Mouse (Mus musculus) heart, embryonic 16.5 days (tissue): ENCODE results near the gene Clcnka. TPM values are rescaled to one million over a fixed set of nuclear protein-coding genes. Genes with fewer than 3 reads are reported as not detected.

ENCODE experiments used
- ATAC-seq: fragments of 200-750 bp; cut with Nextera tagmentation; replicated peaks from 2 replicates; pipeline ENCODE4 v1.8.0; 2017; ENCODE audit warnings: moderate number of reproducible peaks; ENCODE audit not compliant: insufficient read depth, low FRiP score; ENCODE audit errors: extremely low read depth
- H3K27ac ChIP-seq: fragments of 300-500 bp; sonication (generic); 2 replicates; pipeline ENCODE4 v1.5.1; 2014; ENCODE audit warnings: mild to moderate bottlenecking, low read length, control low read depth, moderate library complexity
- H3K27me3 ChIP-seq: fragments of 300-500 bp; sonication (generic); 2 replicates; pipeline ENCODE4 v1.6.1; 2014; ENCODE audit warnings: low read length, mixed read lengths; ENCODE audit not compliant: control insufficient read depth, insufficient read depth
- H3K36me3 ChIP-seq: fragments of 300-500 bp; sonication (generic); 2 replicates; pipeline ENCODE4 v1.6.1; 2014; ENCODE audit not compliant: control insufficient read depth, insufficient read depth
- H3K4me1 ChIP-seq: fragments of 300-500 bp; sonication (generic); 2 replicates; pipeline ENCODE4 v1.6.1; 2014; ENCODE audit warnings: low read length, mixed read lengths; ENCODE audit not compliant: control insufficient read depth, insufficient read depth
- H3K4me2 ChIP-seq: fragments of 300-500 bp; sonication (generic); 2 replicates; pipeline ENCODE4 v1.6.1; 2014; ENCODE audit warnings: low read depth, mild to moderate bottlenecking, control low read depth, low read length
- H3K4me3 ChIP-seq: fragments of 300-500 bp; sonication (generic); 2 replicates; pipeline ENCODE4 v1.5.1; 2014; ENCODE audit warnings: mild to moderate bottlenecking, control low read depth, low read length
- H3K9ac ChIP-seq: fragments of 300-500 bp; sonication (generic); 2 replicates; pipeline ENCODE4 v1.6.1; 2014; ENCODE audit warnings: low read length, control low read depth
- H3K9me3 ChIP-seq: fragments of 300-500 bp; sonication (generic); replicated peaks from 2 replicates; pipeline ENCODE4 v1.6.1; 2016; ENCODE audit warnings: low read length; ENCODE audit not compliant: control insufficient read depth
- WGBS: fragments of 180-500 bp; shearing (Covaris S2); extraction: QIAGEN DNeasy Blood & Tissue Kit; methylation state at CpG from one replicate; pipeline ENCODE4 v1.1.7; 2014; 5-methylcytosine and 5-hydroxymethylcytosine counted together
- polyA plus RNA-seq: library from polyadenylated mRNA; unstranded; fragments of >200 nt; fragmentation: Nextera tagmentation; extraction: Ambion mirVana; gene quantifications from 2 replicates; pipeline ENCODE4 v1.2.1, GENCODE M21; 2015

The Clcnka gene
- polyA plus RNA-seq, 1 experiment from 2014 or later, result 0.11 TPM

- no peak for ATAC-seq
- WGBS, result 76% methylated on average over 18 of the region's 18 CpGs
- no peak overlapping the region for H3K27ac ChIP-seq
- no peak overlapping the region for H3K4me2 ChIP-seq
- H3K4me1 ChIP-seq, result no peaks in the 10 kb centered on the region
- no peaks in the 10 kb centered on the region for H3K36me3 ChIP-seq
- H3K27me3 ChIP-seq, result no peaks in the 10 kb centered on the region
- H3K4me3 ChIP-seq, result no peak overlapping the region
- no peaks in the 10 kb centered on the region for H3K9me3 ChIP-seq
- no peak overlapping the region for H3K9ac ChIP-seq
Measured at GRCm38 (mm10) chr4:141433191-141433590, 34.7 kb upstream of the Clcnka start.

- ATAC-seq, result no peak
- WGBS, result 58% methylated on average over 14 of the region's 14 CpGs
Measured at GRCm38 (mm10) chr4:141432666-141433065, 34.1 kb upstream of the Clcnka start.

GRCm38 (mm10) chr4:141430997-141431396 is 32.5 kb upstream of the Clcnka start:
- 43% methylated on average over 9 of the region's 9 CpGs for WGBS
- Histone ChIP-seq H3K4me3 (no peak overlapping the region), H3K4me2 (no peak overlapping the region), H3K9me3 (no peaks in the 10 kb centered on the region), H3K27me3 (no peaks in the 10 kb centered on the region), H3K4me1 (peaks cover 13% of the 10 kb centered on the region), H3K9ac (no peak overlapping the region), H3K27ac (no peak overlapping the region), H3K36me3 (no peaks in the 10 kb centered on the region)
- ATAC-seq, result no peak

More at GRCm38 (mm10) chr4:141432666-141433065, 34.1 kb upstream of the Clcnka start:
- Histone ChIP-seq H3K36me3 (no peaks in the 10 kb centered on the region), H3K4me1 (no peaks in the 10 kb centered on the region; the same call in 1 of the 2 replicates), H3K27ac (no peak overlapping the region), H3K9me3 (no peaks in the 10 kb centered on the region), H3K4me2 (no peak overlapping the region), H3K27me3 (no peaks in the 10 kb centered on the region), H3K9ac (no peak overlapping the region), H3K4me3 (no peak overlapping the region)

- no peak overlapping the region for H3K9ac ChIP-seq
- ATAC-seq, result no peak
- WGBS, result 47% methylated on average over 9 of the region's 9 CpGs
Measured at GRCm38 (mm10) chr4:141429847-141430246, 31.3 kb upstream of the Clcnka start.

GRCm38 (mm10) chr4:141429381-141429780 is 30.9 kb upstream of the Clcnka start:
- peak overlapping the region; percentile 16; the same call in 1 of the 2 replicates for H3K27ac ChIP-seq
- no peak overlapping the region for H3K4me2 ChIP-seq
- no peaks in the 10 kb centered on the region for H3K36me3 ChIP-seq
- ATAC-seq, result no peak
- H3K9me3 ChIP-seq, result no peaks in the 10 kb centered on the region
- H3K4me1 ChIP-seq, result peaks cover 17% of the 10 kb centered on the region
- no peak overlapping the region for H3K9ac ChIP-seq
- no peaks in the 10 kb centered on the region for H3K27me3 ChIP-seq
- no peak overlapping the region for H3K4me3 ChIP-seq
- 77% methylated on average over 6 of the region's 6 CpGs for WGBS

More at GRCm38 (mm10) chr4:141429847-141430246, 31.3 kb upstream of the Clcnka start:
- H3K27ac ChIP-seq, result 0 out of 2 replicates have a peak overlapping the region, but pooled peaks have one; percentile 4
- H3K36me3 ChIP-seq, result no peaks in the 10 kb centered on the region
- H3K4me2 ChIP-seq, result no peak overlapping the region
- no peaks in the 10 kb centered on the region for H3K27me3 ChIP-seq
- peaks cover 17% of the 10 kb centered on the region for H3K4me1 ChIP-seq
- H3K9me3 ChIP-seq, result no peaks in the 10 kb centered on the region
- no peak overlapping the region for H3K4me3 ChIP-seq

GRCm38 (mm10) chr4:141427921-141428320 is 29.4 kb upstream of the Clcnka start:
- H3K9me3 ChIP-seq, result no peaks in the 10 kb centered on the region
- H3K4me2 ChIP-seq, result no peak overlapping the region
- H3K27me3 ChIP-seq, result no peaks in the 10 kb centered on the region
- no peak for ATAC-seq
- WGBS, result 77% methylated on average over 13 of the region's 13 CpGs
- H3K4me1 ChIP-seq, result peaks cover 17% of the 10 kb centered on the region
- H3K36me3 ChIP-seq, result no peaks in the 10 kb centered on the region
- H3K27ac ChIP-seq, result no peak overlapping the region
- H3K9ac ChIP-seq, result no peak overlapping the region
- no peak overlapping the region for H3K4me3 ChIP-seq

GRCm38 (mm10) chr4:141426796-141427745 is 28.5 kb upstream of the Clcnka start:
- 55% methylated on average over 10 of the region's 10 CpGs for WGBS
- Histone ChIP-seq H3K9ac (peak overlapping the region; percentile 98), H3K4me2 (peak overlapping the region; percentile 76), H3K27me3 (no peaks in the 10 kb centered on the region), H3K36me3 (no peaks in the 10 kb centered on the region), H3K4me1 (peaks cover 17% of the 10 kb centered on the region), H3K9me3 (no peaks in the 10 kb centered on the region), H3K27ac (peak overlapping the region; percentile 91), H3K4me3 (peak overlapping the region; percentile 83; the same call in 1 of the 2 replicates)
- no peak for ATAC-seq

- WGBS, result 3% methylated on average over 36 of the region's 36 CpGs
- Histone ChIP-seq H3K9ac (peak overlapping the region; percentile 98), H3K4me1 (peaks cover 23% of the 10 kb centered on the region)
Measured at GRCm38 (mm10) chr4:141425484-141426479, 27.3 kb upstream of the Clcnka start.

More at GRCm38 (mm10) chr4:141425484-141426479, 27.3 kb upstream of the Clcnka start:
- Histone ChIP-seq H3K36me3 (no peaks in the 10 kb centered on the region), H3K4me3 (peak overlapping the region; percentile 83), H3K27ac (peak overlapping the region; percentile 91), H3K27me3 (no peaks in the 10 kb centered on the region), H3K9me3 (no peaks in the 10 kb centered on the region), H3K4me2 (peak overlapping the region; percentile 76)
- ATAC-seq, result peak; percentile 67
